ENCODE assay signal across 21 mouse cellular contexts in the genomic region with DNA sequence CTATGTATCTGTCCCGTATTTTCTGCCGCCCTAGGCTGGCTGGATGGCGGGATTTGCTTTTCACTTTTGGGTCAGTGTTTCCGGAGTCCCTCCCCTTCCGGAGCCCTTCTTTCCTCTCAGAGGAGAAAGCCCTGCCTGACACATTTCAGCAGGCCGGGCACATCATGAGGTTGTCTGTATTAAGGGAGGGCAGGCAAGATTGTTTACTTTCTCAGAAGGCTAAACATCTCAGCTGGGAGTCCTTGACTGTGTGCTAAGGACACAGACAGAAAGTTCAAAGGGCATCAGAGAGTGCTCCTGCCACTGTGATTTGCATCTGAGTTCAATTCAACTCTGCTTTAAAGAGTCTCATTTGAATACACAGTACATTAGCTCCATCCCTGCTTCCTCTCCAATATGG.
DNase-seq lines count a peak whose midpoint lies in the region; ATAC-seq and TF ChIP-seq lines count a peak whose summit lies in the region.
"Had no signal": no experiment of that assay in that cellular context is flagged by ENCODE, and none has a peak within 500 bp of the region (broad histone marks: within the 10 kb centered on the region; RNA-seq: fewer than 3 reads in every experiment).

No protein-coding gene starts in this region.

- no peaks in the 10 kb centered on the region for H3K4me1 ChIP-seq in kidney, embryonic 14.5 days (ENCODE audit: control insufficient read depth, insufficient read depth, low read length)
- peaks cover 34% of the 10 kb centered on the region for H3K4me1 ChIP-seq in E14TG2a.4 (replicated peaks; ENCODE audit: low read depth, low read length)
- no peaks in the 10 kb centered on the region for H3K4me1 ChIP-seq in hindbrain, embryonic 11.5 days (replicated peaks; ENCODE audit: control insufficient read depth, insufficient read depth, low read length)
- no peaks in the 10 kb centered on the region for H3K4me1 ChIP-seq in lung, postnatal 0 days (ENCODE audit: insufficient read depth, low read depth, low read length)
- H3K4me1 ChIP-seq in embryonic facial prominence, embryonic 10.5 days, result peaks cover 12% of the 10 kb centered on the region; the same call in 1 of the 2 replicates
- H3K4me1 ChIP-seq in liver, postnatal 0 days (ENCODE audit: insufficient read depth), result no peaks in the 10 kb centered on the region
- H3K4me1 ChIP-seq: megakaryocyte, embryonic 14.5 days had no signal

- no peak overlapping the region for H3K9ac ChIP-seq in kidney, embryonic 14.5 days (ENCODE audit: low read depth, low read length)
- H3K9ac ChIP-seq in hindbrain, embryonic 11.5 days (ENCODE audit: low read depth, low read length), result no peak overlapping the region
- H3K9ac ChIP-seq in lung, postnatal 0 days (replicated peaks; ENCODE audit: low read depth), result no peak overlapping the region
- no peak overlapping the region for H3K9ac ChIP-seq in liver, postnatal 0 days (replicated peaks)
- H3K9ac ChIP-seq: embryonic facial prominence, embryonic 13.5 days; forebrain, embryonic 15.5 days; liver, embryonic 14.5 days had no signal

- H3K4me2 ChIP-seq in kidney, embryonic 14.5 days (replicated peaks; ENCODE audit: low read depth, low read length), result no peak overlapping the region
- H3K4me2 ChIP-seq in hindbrain, embryonic 11.5 days (replicated peaks; ENCODE audit: low read depth, low read length), result no peak overlapping the region
- no peak overlapping the region for H3K4me2 ChIP-seq in lung, postnatal 0 days (replicated peaks; ENCODE audit: low read depth, low read length)
- no peak overlapping the region for H3K4me2 ChIP-seq in liver, postnatal 0 days (ENCODE audit: low read depth, low read length)
- H3K4me2 ChIP-seq: embryonic facial prominence, embryonic 13.5 days; forebrain, embryonic 15.5 days; heart, embryonic 11.5 days had no signal

- no peak for TF ChIP-seq EP300 in lung, postnatal 0 days (IDR thresholded peaks at IDR 0.05)
- TF ChIP-seq EP300 in liver, postnatal 0 days (IDR thresholded peaks at IDR 0.05; ENCODE audit: low read depth), result no peak

- WGBS in kidney, embryonic 14.5 days, result 34% methylated on average over 6 of the region's 6 CpGs
- 28% methylated on average over 6 of the region's 6 CpGs for WGBS in hindbrain, embryonic 11.5 days
- 29% methylated on average over 6 of the region's 6 CpGs for WGBS in lung, postnatal 0 days
- 40% methylated on average over 6 of the region's 6 CpGs for WGBS in embryonic facial prominence, embryonic 10.5 days
- 44% methylated on average over 6 of the region's 6 CpGs for WGBS in liver, postnatal 0 days (ENCODE audit: insufficient replicate concordance)

- TF ChIP-seq CTCF in E14TG2a.4 (conservative IDR thresholded peaks at IDR 0.05; ENCODE audit: low read length), result no peak
- no peak for TF ChIP-seq CTCF in lung, postnatal 0 days (IDR thresholded peaks at IDR 0.05)
- no peak for TF ChIP-seq CTCF in liver, postnatal 0 days (IDR thresholded peaks at IDR 0.05; ENCODE audit: low read depth)

- H3K27me3 ChIP-seq in kidney, embryonic 14.5 days (ENCODE audit: control insufficient read depth, insufficient read depth, low read length), result no peaks in the 10 kb centered on the region; the same call in 1 of the 2 replicates
- 0 out of 2 replicates have a peak, but pooled peaks cover 2% of the 10 kb centered on the region for H3K27me3 ChIP-seq in E14TG2a.4 (ENCODE audit: insufficient read depth, low read length)
- no peaks in the 10 kb centered on the region for H3K27me3 ChIP-seq in hindbrain, embryonic 11.5 days (ENCODE audit: control insufficient read depth, insufficient read depth, low read length)
- H3K27me3 ChIP-seq in lung, postnatal 0 days (replicated peaks; ENCODE audit: insufficient read depth, low read length), result no peaks in the 10 kb centered on the region
- H3K27me3 ChIP-seq in embryonic facial prominence, embryonic 10.5 days (replicated peaks; ENCODE audit: low read depth, poor library complexity, severe bottlenecking), result no peaks in the 10 kb centered on the region
- no peaks in the 10 kb centered on the region for H3K27me3 ChIP-seq in liver, postnatal 0 days (ENCODE audit: insufficient read depth, low read length)
- H3K27me3 ChIP-seq: embryonic facial prominence, embryonic 13.5 days; forebrain, embryonic 15.5 days; megakaryocyte, embryonic 14.5 days had no signal

- ATAC-seq in kidney, embryonic 14.5 days (ENCODE audit: low FRiP score, low TSS enrichment), result 0 out of 2 replicates have a peak, but pooled peaks have one; percentile 20
- no peak for ATAC-seq in hindbrain, embryonic 11.5 days (ENCODE audit: low FRiP score)
- no peak for ATAC-seq in lung, postnatal 0 days
- no peak for ATAC-seq in liver, postnatal 0 days
- ATAC-seq: forebrain, embryonic 15.5 days; Patski had no signal

- no peak for DNase-seq in kidney, postnatal 10 days
- DNase-seq in R1 (ENCODE audit: low read depth, low spot score), result peak; percentile 76
- peak; percentile 30 for DNase-seq in hindbrain, embryonic 11.5 days (ENCODE audit: low spot score)
- DNase-seq in lung, postnatal 0 days (ENCODE audit: low spot score), result no peak
- no peak for DNase-seq in embryonic facial prominence, embryonic 10.5 days (ENCODE audit: low spot score)
- no peak for DNase-seq in liver, postnatal 0 days
- DNase-seq: adrenal gland, postnatal 36 days; cerebellum, adult 18-20 months; cerebellum, postnatal 36 days; heart, postnatal 10 days; lung, postnatal 10 days; thymus, postnatal 25 days had no signal

- H3K27ac ChIP-seq in kidney, embryonic 14.5 days (ENCODE audit: low read depth, low read length), result no peak overlapping the region
- no peak overlapping the region for H3K27ac ChIP-seq in hindbrain, embryonic 11.5 days (ENCODE audit: low read depth, low read length)
- no peak overlapping the region for H3K27ac ChIP-seq in lung, postnatal 0 days (ENCODE audit: low read length)
- no peak overlapping the region for H3K27ac ChIP-seq in embryonic facial prominence, embryonic 10.5 days (replicated peaks)
- no peak overlapping the region for H3K27ac ChIP-seq in liver, postnatal 0 days (ENCODE audit: low read depth)
- H3K27ac ChIP-seq: embryonic facial prominence, embryonic 13.5 days; forebrain, embryonic 15.5 days; kidney, postnatal 0 days; liver, embryonic 14.5 days had no signal

- H3K36me3 ChIP-seq in kidney, embryonic 14.5 days (ENCODE audit: control insufficient read depth, insufficient read depth, low read length), result no peaks in the 10 kb centered on the region
- no peaks in the 10 kb centered on the region for H3K36me3 ChIP-seq in E14TG2a.4 (ENCODE audit: insufficient read depth, low read length)
- H3K36me3 ChIP-seq in hindbrain, embryonic 11.5 days (ENCODE audit: control insufficient read depth, insufficient read depth, low read length), result no peaks in the 10 kb centered on the region
- H3K36me3 ChIP-seq in lung, postnatal 0 days (ENCODE audit: insufficient read depth, low read length), result no peaks in the 10 kb centered on the region
- H3K36me3 ChIP-seq in embryonic facial prominence, embryonic 10.5 days (replicated peaks), result no peaks in the 10 kb centered on the region
- H3K36me3 ChIP-seq in liver, postnatal 0 days (replicated peaks; ENCODE audit: insufficient read depth, low read length), result no peaks in the 10 kb centered on the region
- H3K36me3 ChIP-seq: embryonic facial prominence, embryonic 13.5 days; forebrain, embryonic 15.5 days had no signal

- no peak overlapping the region for H3K4me3 ChIP-seq in kidney, embryonic 14.5 days (ENCODE audit: low read length)
- H3K4me3 ChIP-seq in E14TG2a.4 (replicated peaks; ENCODE audit: low read length), result peak overlapping the region; percentile 53
- H3K4me3 ChIP-seq in hindbrain, embryonic 11.5 days (ENCODE audit: low read depth, low read length), result no peak overlapping the region
- H3K4me3 ChIP-seq in lung, postnatal 0 days (ENCODE audit: low read depth, low read length), result no peak overlapping the region
- H3K4me3 ChIP-seq in embryonic facial prominence, embryonic 10.5 days, result no peak overlapping the region
- no peak overlapping the region for H3K4me3 ChIP-seq in liver, postnatal 0 days (ENCODE audit: low read depth, low read length)
- H3K4me3 ChIP-seq: embryonic facial prominence, embryonic 13.5 days; forebrain, embryonic 15.5 days; megakaryocyte, embryonic 14.5 days had no signal

- no peaks in the 10 kb centered on the region for H3K9me3 ChIP-seq in kidney, embryonic 14.5 days (ENCODE audit: control insufficient read depth, low read length)
- no peaks in the 10 kb centered on the region for H3K9me3 ChIP-seq in E14TG2a.4 (ENCODE audit: low read length)
- H3K9me3 ChIP-seq in hindbrain, embryonic 11.5 days (ENCODE audit: control insufficient read depth, low read length), result no peaks in the 10 kb centered on the region
- no peaks in the 10 kb centered on the region for H3K9me3 ChIP-seq in lung, postnatal 0 days (ENCODE audit: low read length)
- no peaks in the 10 kb centered on the region for H3K9me3 ChIP-seq in embryonic facial prominence, embryonic 10.5 days
- no peaks in the 10 kb centered on the region for H3K9me3 ChIP-seq in liver, postnatal 0 days (ENCODE audit: low read length)
- H3K9me3 ChIP-seq: embryonic facial prominence, embryonic 13.5 days; forebrain, embryonic 15.5 days; megakaryocyte, embryonic 14.5 days had no signal

Comparison
In these comparisons a context has a peak if more than half of its experiments do, and no peak if none do; other contexts are left out.
1. DNase-seq: peak in R1 (single experiment) and hindbrain, embryonic 11.5 days (single experiment); none in kidney, postnatal 10 days (single experiment), lung, postnatal 0 days (single experiment), embryonic facial prominence, embryonic 10.5 days (single experiment) and liver, postnatal 0 days (single experiment).